Mouse (Mus musculus): ENCODE measurements around the gene Zbtb9. TPM values are rescaled to one million over a fixed set of nuclear protein-coding genes. Genes with fewer than 3 reads are reported as not detected.

Zbtb9 gene
- polyA plus RNA-seq, 1 experiment from 2014 or later, result 10.8 TPM

- H3K4me2 ChIP-seq (ENCODE audit: low read depth, low read length), result no peak overlapping the region
- WGBS, result 95% methylated on average over 17 of the region's 17 CpGs
- no peak overlapping the region for H3K27ac ChIP-seq (ENCODE audit: low read depth, low read length)
- peaks cover 4% of the 10 kb centered on the region for H3K4me1 ChIP-seq (ENCODE audit: control insufficient read depth, insufficient read depth, low read length)
- H3K4me3 ChIP-seq (ENCODE audit: low read depth, low read length), result no peak overlapping the region
- ATAC-seq (ENCODE audit: low read depth), result no peak
- peaks cover 17% of the 10 kb centered on the region for H3K36me3 ChIP-seq (ENCODE audit: control insufficient read depth, insufficient read depth, low read length)
- H3K9ac ChIP-seq (replicated peaks; ENCODE audit: low read depth, low read length), result no peak overlapping the region
- H3K27me3 ChIP-seq (ENCODE audit: control insufficient read depth, insufficient read depth, low read length), result no peaks in the 10 kb centered on the region
- no peaks in the 10 kb centered on the region for H3K9me3 ChIP-seq (ENCODE audit: control insufficient read depth, low read length)
These were observed 52.4 kb downstream of the Zbtb9 start for GRCm38 (mm10) chr17:27025326-27025902.

- no peak overlapping the region for H3K9ac ChIP-seq (replicated peaks; ENCODE audit: low read depth, low read length)
- peaks cover 17% of the 10 kb centered on the region for H3K36me3 ChIP-seq (ENCODE audit: control insufficient read depth, insufficient read depth, low read length)
- no peak for ATAC-seq (ENCODE audit: low read depth)
- H3K9me3 ChIP-seq (ENCODE audit: control insufficient read depth, low read length), result no peaks in the 10 kb centered on the region
- H3K4me3 ChIP-seq (ENCODE audit: low read depth, low read length), result no peak overlapping the region
- peaks cover 4% of the 10 kb centered on the region for H3K4me1 ChIP-seq (ENCODE audit: control insufficient read depth, insufficient read depth, low read length)
- WGBS, result 95% methylated on average over 3 of the region's 3 CpGs
- H3K27ac ChIP-seq (ENCODE audit: low read depth, low read length), result no peak overlapping the region
- H3K4me2 ChIP-seq (ENCODE audit: low read depth, low read length), result no peak overlapping the region
- no peaks in the 10 kb centered on the region for H3K27me3 ChIP-seq (ENCODE audit: control insufficient read depth, insufficient read depth, low read length)
These were observed 53.0 kb downstream of the Zbtb9 start for GRCm38 (mm10) chr17:27025951-27026350.

GRCm38 (mm10) chr17:27027460-27028283 lies 54.7 kb downstream of the Zbtb9 start:
- peaks cover 7% of the 10 kb centered on the region for H3K36me3 ChIP-seq (ENCODE audit: control insufficient read depth, insufficient read depth, low read length)
- H3K9me3 ChIP-seq (ENCODE audit: control insufficient read depth, low read length), result no peaks in the 10 kb centered on the region
- no peaks in the 10 kb centered on the region for H3K27me3 ChIP-seq (ENCODE audit: control insufficient read depth, insufficient read depth, low read length)
- peak overlapping the region; percentile 78 for H3K27ac ChIP-seq (ENCODE audit: low read depth, low read length)
- peak; percentile 26; the same call in 1 of the 2 replicates for ATAC-seq (ENCODE audit: low read depth)
- H3K9ac ChIP-seq (replicated peaks; ENCODE audit: low read depth, low read length), result peak overlapping the region; percentile 98
- peak overlapping the region; percentile 92 for H3K4me2 ChIP-seq (ENCODE audit: low read depth, low read length)
- H3K4me3 ChIP-seq (ENCODE audit: low read depth, low read length), result peak overlapping the region; percentile 69
- WGBS, result 33% methylated on average over 12 of the region's 12 CpGs
- H3K4me1 ChIP-seq (ENCODE audit: control insufficient read depth, insufficient read depth, low read length), result peaks cover 4% of the 10 kb centered on the region

- peaks cover 4% of the 10 kb centered on the region for H3K4me1 ChIP-seq (ENCODE audit: control insufficient read depth, insufficient read depth, low read length)
- peak overlapping the region; percentile 78 for H3K27ac ChIP-seq (ENCODE audit: low read depth, low read length)
- H3K4me2 ChIP-seq (ENCODE audit: low read depth, low read length), result peak overlapping the region; percentile 92
- 1% methylated on average over 19 of the region's 19 CpGs for WGBS
- H3K9me3 ChIP-seq (ENCODE audit: control insufficient read depth, low read length), result no peaks in the 10 kb centered on the region
- peak overlapping the region; percentile 98 for H3K9ac ChIP-seq (replicated peaks; ENCODE audit: low read depth, low read length)
- H3K4me3 ChIP-seq (ENCODE audit: low read depth, low read length), result peak overlapping the region; percentile 69
- H3K27me3 ChIP-seq (ENCODE audit: control insufficient read depth, insufficient read depth, low read length), result no peaks in the 10 kb centered on the region
- H3K36me3 ChIP-seq (ENCODE audit: control insufficient read depth, insufficient read depth, low read length), result peaks cover 4% of the 10 kb centered on the region
- ATAC-seq (ENCODE audit: low read depth), result peak; percentile 89
These were observed 55.4 kb downstream of the Zbtb9 start for GRCm38 (mm10) chr17:27028284-27028795.

- H3K4me2 ChIP-seq (ENCODE audit: low read depth, low read length), result peak within 1 kb of the TSS; percentile 92
- H3K36me3 ChIP-seq (ENCODE audit: control insufficient read depth, insufficient read depth, low read length), result peaks cover 4% of the 10 kb centered on the region
- H3K27ac ChIP-seq (ENCODE audit: low read depth, low read length), result peak within 1 kb of the TSS; percentile 78
- peaks cover 4% of the 10 kb centered on the region for H3K4me1 ChIP-seq (ENCODE audit: control insufficient read depth, insufficient read depth, low read length)
- no peaks in the 10 kb centered on the region for H3K9me3 ChIP-seq (ENCODE audit: control insufficient read depth, low read length)
- H3K9ac ChIP-seq (replicated peaks; ENCODE audit: low read depth, low read length), result peak within 1 kb of the TSS; percentile 98
- H3K4me3 ChIP-seq (ENCODE audit: low read depth, low read length), result peak within 1 kb of the TSS; percentile 69
- 100% methylated on average over 1 of the region's 4 CpGs for WGBS
- H3K27me3 ChIP-seq (ENCODE audit: control insufficient read depth, insufficient read depth, low read length), result no peaks in the 10 kb centered on the region
- ATAC-seq (ENCODE audit: low read depth), result no peak
These were observed 55.9 kb downstream of the Zbtb9 start, which contains the start of gene Bak1 for GRCm38 (mm10) chr17:27028909-27029308. Gene Bak1, minus strand, starts transcription at chr17:27029009.

- Histone ChIP-seq H3K4me1 (ENCODE audit: control insufficient read depth, insufficient read depth, low read length) (peaks cover 4% of the 10 kb centered on the region), H3K9me3 (ENCODE audit: control insufficient read depth, low read length) (no peaks in the 10 kb centered on the region), H3K36me3 (ENCODE audit: control insufficient read depth, insufficient read depth, low read length) (peaks cover 4% of the 10 kb centered on the region), H3K4me3 (ENCODE audit: low read depth, low read length) (no peak overlapping the region), H3K9ac (replicated peaks; ENCODE audit: low read depth, low read length) (no peak overlapping the region), H3K27me3 (ENCODE audit: control insufficient read depth, insufficient read depth, low read length) (no peaks in the 10 kb centered on the region), H3K4me2 (ENCODE audit: low read depth, low read length) (no peak overlapping the region), H3K27ac (ENCODE audit: low read depth, low read length) (no peak overlapping the region)
- WGBS, result 87% methylated on average over 13 of the region's 14 CpGs
- no peak for ATAC-seq (ENCODE audit: low read depth)
These were observed 56.5 kb downstream of the Zbtb9 start for GRCm38 (mm10) chr17:27029431-27029830.

- no peak overlapping the region for H3K4me3 ChIP-seq (ENCODE audit: low read depth, low read length)
- H3K27ac ChIP-seq (ENCODE audit: low read depth, low read length), result no peak overlapping the region
- no peaks in the 10 kb centered on the region for H3K27me3 ChIP-seq (ENCODE audit: control insufficient read depth, insufficient read depth, low read length)
- no peaks in the 10 kb centered on the region for H3K36me3 ChIP-seq (ENCODE audit: control insufficient read depth, insufficient read depth, low read length)
- no peaks in the 10 kb centered on the region for H3K9me3 ChIP-seq (ENCODE audit: control insufficient read depth, low read length)
- no peak overlapping the region for H3K9ac ChIP-seq (replicated peaks; ENCODE audit: low read depth, low read length)
- WGBS, result 97% methylated on average over 4 of the region's 4 CpGs
- peaks cover 4% of the 10 kb centered on the region for H3K4me1 ChIP-seq (ENCODE audit: control insufficient read depth, insufficient read depth, low read length)
- ATAC-seq (ENCODE audit: low read depth), result no peak
- no peak overlapping the region for H3K4me2 ChIP-seq (ENCODE audit: low read depth, low read length)
These were observed 57.9 kb downstream of the Zbtb9 start for GRCm38 (mm10) chr17:27030896-27031295.

- H3K9me3 ChIP-seq (ENCODE audit: control insufficient read depth, low read length), result no peaks in the 10 kb centered on the region
- ATAC-seq (ENCODE audit: low read depth), result no peak
- no peaks in the 10 kb centered on the region for H3K27me3 ChIP-seq (ENCODE audit: control insufficient read depth, insufficient read depth, low read length)
- H3K4me2 ChIP-seq (ENCODE audit: low read depth, low read length), result no peak overlapping the region
- no peak overlapping the region for H3K4me3 ChIP-seq (ENCODE audit: low read depth, low read length)
- H3K4me1 ChIP-seq (ENCODE audit: control insufficient read depth, insufficient read depth, low read length), result peaks cover 3% of the 10 kb centered on the region
- no peak overlapping the region for H3K9ac ChIP-seq (replicated peaks; ENCODE audit: low read depth, low read length)
- 72% methylated on average over 7 of the region's 7 CpGs for WGBS
- H3K27ac ChIP-seq (ENCODE audit: low read depth, low read length), result no peak overlapping the region
- no peaks in the 10 kb centered on the region for H3K36me3 ChIP-seq (ENCODE audit: control insufficient read depth, insufficient read depth, low read length)
These were observed 59.4 kb downstream of the Zbtb9 start for GRCm38 (mm10) chr17:27032328-27032727.

GRCm38 (mm10) chr17:27032869-27033268 lies 59.9 kb downstream of the Zbtb9 start:
- no peak overlapping the region for H3K4me2 ChIP-seq (ENCODE audit: low read depth, low read length)
- no peaks in the 10 kb centered on the region for H3K9me3 ChIP-seq (ENCODE audit: control insufficient read depth, low read length)
- H3K4me3 ChIP-seq (ENCODE audit: low read depth, low read length), result no peak overlapping the region
- 3% methylated on average over 14 of the region's 14 CpGs for WGBS
- no peak overlapping the region for H3K9ac ChIP-seq (replicated peaks; ENCODE audit: low read depth, low read length)
- H3K27me3 ChIP-seq (ENCODE audit: control insufficient read depth, insufficient read depth, low read length), result no peaks in the 10 kb centered on the region
- peak; percentile 28 for ATAC-seq (ENCODE audit: low read depth)
- no peak overlapping the region for H3K27ac ChIP-seq (ENCODE audit: low read depth, low read length)
- H3K36me3 ChIP-seq (ENCODE audit: control insufficient read depth, insufficient read depth, low read length), result no peaks in the 10 kb centered on the region
- no peaks in the 10 kb centered on the region for H3K4me1 ChIP-seq (ENCODE audit: control insufficient read depth, insufficient read depth, low read length)
